Mouse (Mus musculus): ENCODE measurements at regions not wholly inside any gene's neighbourhood (a gene's known extent, or its start where the extent isn't known, plus 50 kb on each side); places are given as distances from the start of the nearest gene placed in this dataset.

GRCm38 (mm10) chr6:50713297-50713696, 59.1 kb upstream of the Npvf start:
- no peak for DNase-seq (ENCODE audit: low spot score)
- intact Hi-C loops (cut with DNase I): no loop called here

GRCm38 (mm10) chr6:50718631-50719030, 64.4 kb upstream of the Npvf start:
- intact Hi-C loops (cut with DNase I): no loop called here
- no peak for DNase-seq (ENCODE audit: low spot score)

- intact Hi-C loops (cut with DNase I): no loop called here
- no peak for DNase-seq (ENCODE audit: low spot score)
These were observed 66.1 kb upstream of the Npvf start for GRCm38 (mm10) chr6:50720346-50720745.

GRCm38 (mm10) chr6:50725640-50726039, 71.4 kb upstream of the Npvf start:
- DNase-seq (ENCODE audit: low spot score): no peak
- intact Hi-C loops (cut with DNase I): no loop called here

GRCm38 (mm10) chr6:50726166-50726591, 71.9 kb upstream of the Npvf start:
- DNase-seq (ENCODE audit: low spot score): no peak
- intact Hi-C loops (cut with DNase I): no loop called here

GRCm38 (mm10) chr6:50730744-50731718, 76.8 kb upstream of the Npvf start:
- no peak for DNase-seq (ENCODE audit: low spot score)
- intact Hi-C loops (cut with DNase I): no loop called here

- DNase-seq (ENCODE audit: low spot score): no peak
- intact Hi-C loops (cut with DNase I): no loop called here
These were observed 80.5 kb upstream of the Npvf start for GRCm38 (mm10) chr6:50734701-50735100.

- intact Hi-C loops (cut with DNase I): no loop called here
- no peak for DNase-seq (ENCODE audit: low spot score)
These were observed 81.6 kb upstream of the Npvf start for GRCm38 (mm10) chr6:50735825-50736224.

GRCm38 (mm10) chr6:50742009-50742408, 87.8 kb upstream of the Npvf start:
- intact Hi-C loops (cut with DNase I): no loop called here
- DNase-seq (ENCODE audit: low spot score): no peak

GRCm38 (mm10) chr6:50744462-50745166, 90.4 kb upstream of the Npvf start:
- intact Hi-C loops (cut with DNase I): no loop called here
- no peak for DNase-seq (ENCODE audit: low spot score)

GRCm38 (mm10) chr6:50753151-50753550, 98.9 kb upstream of the Npvf start:
- no peak for DNase-seq (ENCODE audit: low spot score)
- intact Hi-C loops (cut with DNase I): no loop called here

- no peak for DNase-seq (ENCODE audit: low spot score)
- intact Hi-C loops (cut with DNase I): no loop called here
These were observed 100.5 kb upstream of the Npvf start for GRCm38 (mm10) chr6:50754786-50755185.

- intact Hi-C loops (cut with DNase I): no loop called here
- DNase-seq (ENCODE audit: low spot score): no peak
These were observed 106.1 kb upstream of the Npvf start for GRCm38 (mm10) chr6:50760367-50760766.

- intact Hi-C loops (cut with DNase I): no loop called here
- no peak for DNase-seq (ENCODE audit: low spot score)
These were observed 108.9 kb upstream of the Npvf start for GRCm38 (mm10) chr6:50763121-50763520.

- no peak for DNase-seq (ENCODE audit: low spot score)
- intact Hi-C loops (cut with DNase I): no loop called here
These were observed 112.2 kb upstream of the Npvf start for GRCm38 (mm10) chr6:50766442-50766915.

- intact Hi-C loops (cut with DNase I): no loop called here
- DNase-seq (ENCODE audit: low spot score): no peak
These were observed 112.9 kb upstream of the Npvf start for GRCm38 (mm10) chr6:50767126-50767525.

GRCm38 (mm10) chr6:50767827-50768226, 113.6 kb upstream of the Npvf start:
- intact Hi-C loops (cut with DNase I): no loop called here

GRCm38 (mm10) chr6:50769101-50769500, 114.9 kb upstream of the Npvf start:
- no peak for DNase-seq (ENCODE audit: low spot score)
- intact Hi-C loops (cut with DNase I): no loop called here

More at GRCm38 (mm10) chr6:50767827-50768226, 113.6 kb upstream of the Npvf start:
- no peak for DNase-seq (ENCODE audit: low spot score)

- intact Hi-C loops (cut with DNase I): no loop called here
- no peak for DNase-seq (ENCODE audit: low spot score)
These were observed 116.2 kb upstream of the Npvf start for GRCm38 (mm10) chr6:50770481-50770880.

GRCm38 (mm10) chr6:50775637-50776036, 121.4 kb upstream of the Npvf start:
- DNase-seq (ENCODE audit: low spot score): no peak

GRCm38 (mm10) chr6:50776236-50776832, 122.1 kb upstream of the Npvf start:
- intact Hi-C loops (cut with DNase I): no loop called here
- DNase-seq (ENCODE audit: low spot score): no peak

More at GRCm38 (mm10) chr6:50775637-50776036, 121.4 kb upstream of the Npvf start:
- intact Hi-C loops (cut with DNase I): no loop called here

Data from heart, postnatal 25 days (tissue).